Mouse (Mus musculus) lung, postnatal 14 days (tissue): ENCODE data around the gene Gm10320.

ENCODE experiments used
- DNase-seq: peaks from one replicate; pipeline ENCODE4 v3.0.0; 2021

Gm10320 gene

GRCm38 (mm10) chr13:98456398-98456797 lies 35.4 kb downstream of the Gm10320 start:
- no peak for DNase-seq

GRCm38 (mm10) chr13:98455646-98456045 lies 36.2 kb downstream of the Gm10320 start:
- DNase-seq, result no peak

- no peak for DNase-seq
Measured at GRCm38 (mm10) chr13:98454224-98454967, 37.4 kb downstream of the Gm10320 start.

- DNase-seq, result no peak
Measured at GRCm38 (mm10) chr13:98453146-98453545, 38.7 kb downstream of the Gm10320 start.

- DNase-seq, result no peak
Measured at GRCm38 (mm10) chr13:98448696-98449095, 43.1 kb downstream of the Gm10320 start.

GRCm38 (mm10) chr13:98447741-98448140 lies 44.1 kb downstream of the Gm10320 start:
- no peak for DNase-seq

- DNase-seq, result no peak
Measured at GRCm38 (mm10) chr13:98445391-98446125, 46.2 kb downstream of the Gm10320 start.

- no peak for DNase-seq
Measured at GRCm38 (mm10) chr13:98441001-98441400, 50.8 kb downstream of the Gm10320 start.

- DNase-seq, result peak; percentile 11
Measured at GRCm38 (mm10) chr13:98440293-98440952, 51.4 kb downstream of the Gm10320 start.
